Mouse (Mus musculus): ENCODE measurements around the gene Chn2.

Chn2 gene

GRCm38 (mm10) chr6:54116299-54116698, 76.9 kb downstream of the Chn2 start:
- in situ Hi-C loops (cut with MboI; ENCODE audit: low sequenced_read_pairs): no loop called here

GRCm38 (mm10) chr6:54117001-54117591, 77.7 kb downstream of the Chn2 start:
- in situ Hi-C loops (cut with MboI; ENCODE audit: low sequenced_read_pairs): no loop called here

DNA sequence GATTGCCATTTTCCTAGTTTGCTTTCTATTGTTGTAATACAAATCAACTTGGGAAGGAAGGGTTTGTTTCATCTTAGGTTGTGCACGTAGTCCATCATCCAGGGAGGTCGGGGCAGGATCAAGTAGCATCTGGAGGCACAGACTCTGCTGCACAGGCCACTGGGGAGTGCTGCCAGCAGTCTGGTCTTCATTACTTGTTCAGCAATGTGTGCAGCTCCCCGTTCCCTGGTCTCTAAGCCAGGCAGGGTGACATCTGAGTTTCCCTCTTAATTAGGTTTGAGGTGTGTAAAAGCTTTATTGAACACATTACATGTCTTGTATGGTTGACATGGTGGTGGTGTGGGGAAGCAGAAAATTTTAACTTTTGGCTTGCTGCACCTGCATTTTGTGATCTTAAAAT, 79.0 kb downstream of the Chn2 start:
- in situ Hi-C loops (cut with MboI; ENCODE audit: low sequenced_read_pairs): no loop called here

DNA sequence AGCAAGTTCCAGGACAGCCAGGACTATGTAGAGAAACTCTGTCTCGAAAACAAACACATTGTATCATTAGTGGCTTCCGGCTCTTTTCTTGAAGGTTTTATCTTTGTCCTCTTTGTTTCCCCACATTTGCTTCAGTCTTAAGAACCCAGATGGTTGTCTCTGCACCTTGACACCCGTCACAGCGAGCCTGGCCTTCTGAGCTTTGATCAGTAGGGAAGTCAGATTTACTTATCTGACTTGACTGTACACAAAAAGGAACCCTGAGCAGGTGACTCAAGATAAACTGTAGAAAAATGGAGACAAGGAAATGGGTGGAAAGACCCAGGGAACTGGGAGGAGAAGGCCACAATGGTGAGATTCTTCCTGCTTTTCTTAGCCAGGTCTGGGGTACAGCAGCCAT, 79.5 kb downstream of the Chn2 start:
- in situ Hi-C loops (cut with MboI; ENCODE audit: low sequenced_read_pairs): no loop called here

GRCm38 (mm10) chr6:54119461-54119860, 80.1 kb downstream of the Chn2 start:
- in situ Hi-C loops (cut with MboI; ENCODE audit: low sequenced_read_pairs): no loop called here

- in situ Hi-C loops (cut with MboI; ENCODE audit: low sequenced_read_pairs): no loop called here
Observed at GRCm38 (mm10) chr6:54119885-54120666, 80.7 kb downstream of the Chn2 start.

GRCm38 (mm10) chr6:54120889-54121288, 81.5 kb downstream of the Chn2 start:
- in situ Hi-C loops (cut with MboI; ENCODE audit: low sequenced_read_pairs): no loop called here

- in situ Hi-C loops (cut with MboI; ENCODE audit: low sequenced_read_pairs): no loop called here
Observed at GRCm38 (mm10) chr6:54124519-54124918, 85.2 kb downstream of the Chn2 start.

DNA sequence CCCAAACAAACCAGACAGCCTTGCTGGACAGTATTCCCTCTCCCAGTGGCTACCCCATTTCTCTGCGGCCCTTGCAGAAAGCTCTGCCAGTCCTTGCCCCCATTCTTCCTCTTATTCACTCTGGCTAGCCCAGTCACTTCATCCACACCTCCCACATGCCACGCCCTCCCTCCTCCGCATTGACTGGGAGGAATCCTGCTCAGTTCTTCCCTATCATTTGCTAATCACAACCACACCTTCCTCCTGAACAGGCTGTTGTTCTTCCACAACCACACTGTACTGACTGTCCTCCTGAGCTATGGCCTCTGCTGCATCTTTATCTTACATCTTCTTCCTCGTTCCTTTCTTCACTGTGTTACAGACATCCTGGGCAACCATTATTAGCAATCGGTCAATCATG, 86.2 kb downstream of the Chn2 start:
- in situ Hi-C loops (cut with MboI; ENCODE audit: low sequenced_read_pairs): no loop called here

DNA sequence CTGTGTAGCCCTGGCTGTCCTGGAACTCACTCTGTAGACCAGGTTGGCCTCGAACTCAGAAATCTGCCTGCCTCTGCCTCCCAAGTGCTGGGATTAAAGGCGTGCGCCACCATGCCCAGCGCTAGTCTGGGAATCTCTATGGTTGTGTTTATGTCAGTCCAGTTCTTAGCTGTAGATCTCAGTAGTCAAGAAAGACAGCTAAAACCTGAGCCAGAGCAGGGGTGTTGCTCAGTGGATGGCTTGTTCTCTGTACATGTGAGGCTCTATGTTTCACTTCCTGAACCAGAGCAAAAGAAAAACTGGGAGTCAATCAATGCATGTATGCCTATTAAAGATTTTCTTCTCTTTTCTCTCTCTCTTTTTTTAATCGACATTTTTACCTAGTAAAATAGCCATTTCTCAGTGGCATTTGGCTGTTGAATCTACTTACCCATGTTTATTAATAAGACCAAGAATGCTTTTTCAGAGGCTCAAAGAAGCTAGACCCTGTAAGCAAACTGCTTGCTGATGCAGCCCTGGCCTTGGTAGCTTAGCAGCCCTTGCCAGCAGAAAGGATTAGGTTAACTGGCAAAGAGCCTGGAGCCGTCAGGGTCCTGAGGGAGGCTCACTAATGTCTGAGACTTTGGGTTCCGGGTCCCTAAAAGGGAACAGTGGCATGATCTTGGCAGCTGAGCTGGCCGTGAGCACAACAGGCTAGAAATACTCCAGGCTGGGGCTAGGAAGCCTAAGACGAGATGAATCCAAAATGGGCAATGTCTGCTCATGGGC, 87.1 kb downstream of the Chn2 start:
- in situ Hi-C loops (cut with MboI; ENCODE audit: low sequenced_read_pairs): no loop called here

GRCm38 (mm10) chr6:54126993-54127697, 87.8 kb downstream of the Chn2 start:
- in situ Hi-C loops (cut with MboI; ENCODE audit: low sequenced_read_pairs): no loop called here

DNA sequence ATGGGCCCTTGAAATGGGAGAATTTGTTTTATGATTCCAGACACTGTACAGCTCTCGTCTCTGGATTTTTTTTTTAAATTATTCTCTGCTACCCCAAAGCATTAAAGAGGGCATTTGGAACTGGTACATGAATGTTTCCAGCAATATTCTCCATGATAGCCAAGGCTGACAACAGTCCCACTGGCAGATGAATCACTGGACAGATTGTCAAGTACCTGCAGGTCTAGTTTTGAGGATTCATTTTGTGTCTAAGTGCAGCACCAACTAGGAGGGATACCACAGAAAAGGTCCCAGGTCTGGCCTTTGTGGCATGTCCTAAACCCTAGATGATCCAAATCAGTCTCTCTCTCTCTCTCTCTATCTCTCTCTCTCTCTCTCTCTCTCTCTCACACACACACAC, 89.3 kb downstream of the Chn2 start:
- in situ Hi-C loops (cut with MboI; ENCODE audit: low sequenced_read_pairs): no loop called here

- in situ Hi-C loops (cut with MboI; ENCODE audit: low sequenced_read_pairs): no loop called here
Observed at GRCm38 (mm10) chr6:54129570-54129969, 90.2 kb downstream of the Chn2 start.

- in situ Hi-C loops (cut with MboI; ENCODE audit: low sequenced_read_pairs): no loop called here
Observed at GRCm38 (mm10) chr6:54130881-54131280, 91.5 kb downstream of the Chn2 start.

- in situ Hi-C loops (cut with MboI; ENCODE audit: low sequenced_read_pairs): no loop called here
Observed at GRCm38 (mm10) chr6:54132576-54132975, 93.2 kb downstream of the Chn2 start.

DNA sequence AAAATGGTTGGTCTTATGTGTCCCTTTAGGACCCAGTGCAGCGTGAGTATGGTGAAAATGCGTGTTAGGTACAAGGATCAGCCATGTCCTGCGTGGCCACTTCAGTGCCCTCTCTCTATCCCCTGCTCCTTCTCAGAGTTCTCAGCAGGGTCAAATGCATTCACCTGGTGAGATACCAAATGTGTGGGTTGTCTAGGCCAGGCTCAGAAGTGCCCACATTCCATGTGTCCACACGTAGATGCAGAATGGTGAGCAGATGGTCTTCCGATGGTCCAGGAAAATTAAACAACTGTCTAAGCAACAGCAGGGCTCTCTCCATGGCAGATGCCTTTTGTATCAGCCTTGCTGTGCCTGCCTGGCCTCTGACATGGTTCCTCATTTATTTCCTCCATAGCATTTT, 93.9 kb downstream of the Chn2 start:
- in situ Hi-C loops (cut with MboI; ENCODE audit: low sequenced_read_pairs): no loop called here

GRCm38 (mm10) chr6:54138157-54138556, 98.8 kb downstream of the Chn2 start:
- in situ Hi-C loops (cut with MboI; ENCODE audit: low sequenced_read_pairs): no loop called here

DNA sequence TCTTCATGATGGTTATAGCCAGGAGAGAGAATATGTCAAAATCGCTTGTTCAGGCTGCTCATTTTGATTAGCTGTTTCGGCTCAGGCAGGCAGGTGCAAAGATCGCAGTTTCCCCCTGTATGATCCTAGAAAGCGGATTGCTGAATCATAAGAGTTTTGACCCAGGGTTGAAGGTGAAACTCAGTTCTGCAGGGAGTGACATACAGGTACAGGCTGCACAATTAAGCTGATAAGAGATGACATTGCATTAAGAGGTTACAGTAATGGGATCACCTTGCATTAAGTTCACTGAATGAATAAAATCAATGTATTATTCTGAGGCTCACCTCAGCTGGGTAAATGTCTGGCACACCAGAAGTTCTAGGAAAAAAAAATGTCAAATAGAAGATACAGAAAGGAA, 101.1 kb downstream of the Chn2 start:
- in situ Hi-C loops (cut with MboI; ENCODE audit: low sequenced_read_pairs): no loop called here

- in situ Hi-C loops (cut with MboI; ENCODE audit: low sequenced_read_pairs): no loop called here
Observed at GRCm38 (mm10) chr6:54141165-54141564, 101.8 kb downstream of the Chn2 start.

DNA sequence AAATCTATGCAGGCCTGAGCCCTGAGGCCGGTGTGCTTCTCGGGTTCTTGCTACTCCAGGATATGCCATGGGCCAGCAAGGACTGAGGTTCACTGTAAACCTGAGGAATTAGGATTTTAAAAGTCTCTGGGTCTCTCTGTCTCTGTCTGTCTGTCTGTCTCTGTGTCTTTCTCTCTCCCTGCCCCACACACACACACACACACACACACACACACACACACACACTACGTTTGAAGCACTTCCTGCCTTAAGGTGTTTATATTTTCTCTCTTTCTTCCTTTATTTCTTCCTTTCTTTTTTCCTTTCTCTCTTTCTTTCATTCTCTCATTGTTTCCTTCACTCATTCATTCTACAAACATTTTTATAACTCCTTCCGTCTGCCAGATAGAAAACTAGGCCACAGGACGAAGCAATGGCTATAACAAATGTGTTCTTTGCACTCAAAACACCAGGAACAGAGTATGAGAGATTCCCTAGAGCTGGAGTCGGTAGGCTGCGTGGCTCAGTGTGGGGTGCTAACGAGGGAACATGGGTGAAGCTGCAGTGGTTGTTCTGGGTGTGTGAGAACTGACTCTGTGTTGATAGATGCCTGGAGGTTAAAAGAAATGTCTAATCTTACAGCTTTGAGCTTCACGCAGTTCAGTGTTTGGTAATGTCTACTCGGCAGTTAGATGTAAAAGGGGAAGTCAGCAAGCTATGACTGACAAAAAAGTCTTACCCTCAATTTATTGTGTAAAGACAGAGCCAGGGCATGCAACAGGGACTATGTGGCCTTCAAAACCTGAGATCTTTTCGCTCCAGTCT, 103.7 kb downstream of the Chn2 start:
- in situ Hi-C loops (cut with MboI; ENCODE audit: low sequenced_read_pairs): no loop called here

DNA sequence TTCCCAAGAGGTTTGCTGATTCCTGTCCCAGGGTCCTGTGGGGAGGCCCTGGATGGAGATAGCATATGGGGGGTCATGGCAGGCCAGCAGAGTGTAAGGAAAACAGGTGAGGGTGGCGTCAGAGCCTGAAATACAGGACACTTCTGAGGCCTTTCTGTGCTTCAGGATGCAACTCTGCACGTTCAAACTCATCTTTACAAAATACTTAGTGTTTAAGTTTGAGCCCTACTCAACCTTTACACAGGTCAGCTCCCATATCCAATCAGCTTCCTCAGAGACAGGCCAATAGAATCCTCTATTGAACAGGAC, 104.3 kb downstream of the Chn2 start:
- in situ Hi-C loops (cut with MboI; ENCODE audit: low sequenced_read_pairs): no loop called here
